Mouse (Mus musculus) liver, postnatal 0 days (tissue): Measurements from ENCODE around the gene Pcsk5. TPM values are rescaled to one million over a fixed set of nuclear protein-coding genes. Genes with fewer than 3 reads are reported as not detected.

Experiments
- ATAC-seq: fragments of 200-750 bp; cut with Nextera tagmentation; 2 replicates; pipeline ENCODE4 v1.8.0; 2017; ENCODE audit warnings: mild to moderate bottlenecking, moderate library complexity
- DNase-seq: peaks from one replicate; pipeline ENCODE4 v3.0.0-alpha.2; 2016
- H3K27ac ChIP-seq: fragments of 300-500 bp; sonication (generic); 2 replicates; pipeline ENCODE4 v1.5.1; 2014; ENCODE audit warnings: antibody characterized with exemption, moderate library complexity, mild to moderate bottlenecking, low read depth
- H3K27me3 ChIP-seq: fragments of 300-500 bp; sonication (generic); 2 replicates; pipeline ENCODE4 v1.6.1; 2014; ENCODE audit warnings: low read length, control low read depth, mixed read lengths; ENCODE audit not compliant: insufficient read depth
- H3K36me3 ChIP-seq: fragments of 300-500 bp; sonication (generic); replicated peaks from 2 replicates; pipeline ENCODE4 v1.6.1; 2014; ENCODE audit warnings: mild to moderate bottlenecking, control low read depth, low read length, moderate library complexity, mixed read lengths; ENCODE audit not compliant: insufficient read depth
- H3K4me1 ChIP-seq: fragments of 300-500 bp; sonication (generic); 2 replicates; pipeline ENCODE4 v1.6.1; 2014; ENCODE audit warnings: antibody characterized with exemption, mild to moderate bottlenecking, control low read depth; ENCODE audit not compliant: insufficient read depth
- H3K4me2 ChIP-seq: fragments of 300-500 bp; sonication (generic); 2 replicates; pipeline ENCODE4 v1.6.1; 2014; ENCODE audit warnings: low read depth, mild to moderate bottlenecking, low read length, moderate library complexity, mixed read lengths
- H3K4me3 ChIP-seq: fragments of 300-500 bp; sonication (generic); 2 replicates; pipeline ENCODE4 v1.5.1; 2014; ENCODE audit warnings: low read depth, low read length
- H3K9ac ChIP-seq: fragments of 300-500 bp; sonication (generic); replicated peaks from 2 replicates; pipeline ENCODE4 v1.6.1; 2014; ENCODE audit warnings: mild to moderate bottlenecking, moderate library complexity
- H3K9me3 ChIP-seq: fragments of 300-500 bp; sonication (generic); 2 replicates; pipeline ENCODE4 v1.6.1; 2016; ENCODE audit warnings: mild to moderate bottlenecking, control low read depth, low read length, mixed read lengths
- CTCF ChIP-seq: sonication (generic); IDR thresholded peaks from 2 replicates; pipeline ENCODE4 v1.5.1; 2016; ENCODE audit warnings: antibody characterized with exemption, low read depth
- EP300 ChIP-seq: IDR thresholded peaks from 2 replicates; pipeline ENCODE4 v1.6.1; 2016; ENCODE audit warnings: antibody characterized with exemption, low read depth, mild to moderate bottlenecking
- WGBS: fragments of 180-500 bp; shearing (Covaris S2); extraction: QIAGEN DNeasy Blood & Tissue Kit; methylation state at CpG from one replicate; pipeline ENCODE4 v1.1.7; 2014; ENCODE audit not compliant: insufficient replicate concordance; 5-methylcytosine and 5-hydroxymethylcytosine counted together
- polyA plus RNA-seq: library from polyadenylated mRNA; unstranded; fragments of >200 nt; fragmentation: Nextera tagmentation; extraction: Ambion mirVana; gene quantifications from 2 replicates; pipeline ENCODE4 v1.2.1, GENCODE M21; 2015

Pcsk5 gene
- polyA plus RNA-seq, 1 experiment from 2014 or later, result 4.1 TPM

GRCm38 (mm10) chr19:17799419-17800185 is 37.8 kb downstream of the Pcsk5 start:
- DNase-seq (no peak), ATAC-seq (no peak)
- H3K4me2 ChIP-seq, result no peak overlapping the region
- no peaks in the 10 kb centered on the region for H3K9me3 ChIP-seq
- TF ChIP-seq CTCF (no peak), EP300 (no peak)
- no peaks in the 10 kb centered on the region for H3K27me3 ChIP-seq
- no peak overlapping the region for H3K9ac ChIP-seq
- 77% methylated on average over 4 of the region's 4 CpGs for WGBS
- H3K36me3 ChIP-seq, result no peaks in the 10 kb centered on the region
- H3K4me1 ChIP-seq, result no peaks in the 10 kb centered on the region
- no peak overlapping the region for H3K4me3 ChIP-seq
- H3K27ac ChIP-seq, result no peak overlapping the region

- 78% methylated on average over 4 of the region's 4 CpGs for WGBS
These were observed 44.0 kb downstream of the Pcsk5 start for GRCm38 (mm10) chr19:17793457-17793856.

GRCm38 (mm10) chr19:17791485-17792052 is 45.9 kb downstream of the Pcsk5 start:
- Histone ChIP-seq H3K36me3 (no peaks in the 10 kb centered on the region), H3K4me3 (no peak overlapping the region), H3K4me1 (no peaks in the 10 kb centered on the region; the same call in 1 of the 2 replicates), H3K27ac (peak overlapping the region; percentile 79), H3K4me2 (no peak overlapping the region), H3K9me3 (no peaks in the 10 kb centered on the region), H3K9ac (no peak overlapping the region), H3K27me3 (no peaks in the 10 kb centered on the region)
- TF ChIP-seq CTCF (no peak), EP300 (peak; percentile 78)
- DNase-seq (no peak), ATAC-seq (peak; percentile 66)
- 64% methylated on average over 5 of the region's 5 CpGs for WGBS

More at GRCm38 (mm10) chr19:17793457-17793856, 44.0 kb downstream of the Pcsk5 start:
- Histone ChIP-seq H3K27ac (no peak overlapping the region), H3K36me3 (no peaks in the 10 kb centered on the region), H3K9me3 (no peaks in the 10 kb centered on the region), H3K27me3 (no peaks in the 10 kb centered on the region), H3K4me1 (no peaks in the 10 kb centered on the region; the same call in 1 of the 2 replicates), H3K9ac (no peak overlapping the region), H3K4me3 (no peak overlapping the region), H3K4me2 (no peak overlapping the region)
- TF ChIP-seq CTCF (no peak), EP300 (no peak)
- ATAC-seq (no peak), DNase-seq (no peak)

GRCm38 (mm10) chr19:17788617-17789317 is 48.7 kb downstream of the Pcsk5 start:
- Histone ChIP-seq H3K9me3 (no peaks in the 10 kb centered on the region), H3K4me3 (no peak overlapping the region), H3K4me1 (no peaks in the 10 kb centered on the region; the same call in 1 of the 2 replicates), H3K27ac (no peak overlapping the region), H3K36me3 (no peaks in the 10 kb centered on the region), H3K4me2 (no peak overlapping the region), H3K9ac (no peak overlapping the region), H3K27me3 (no peaks in the 10 kb centered on the region)
- 61% methylated on average over 10 of the region's 10 CpGs for WGBS
- ATAC-seq (no peak), DNase-seq (no peak)
- TF ChIP-seq CTCF (no peak), EP300 (no peak)

- Histone ChIP-seq H3K4me1 (no peaks in the 10 kb centered on the region; the same call in 1 of the 2 replicates), H3K4me2 (no peak overlapping the region), H3K27ac (no peak overlapping the region), H3K4me3 (no peak overlapping the region), H3K27me3 (no peaks in the 10 kb centered on the region), H3K36me3 (no peaks in the 10 kb centered on the region), H3K9me3 (no peaks in the 10 kb centered on the region), H3K9ac (no peak overlapping the region)
- no peak for TF ChIP-seq EP300
- 69% methylated on average over 3 of the region's 3 CpGs for WGBS
- ATAC-seq, result no peak
- no peak for DNase-seq
These were observed 50.7 kb downstream of the Pcsk5 start for GRCm38 (mm10) chr19:17786744-17787143.

GRCm38 (mm10) chr19:17784401-17785192 is 52.8 kb downstream of the Pcsk5 start:
- DNase-seq (no peak), ATAC-seq (no peak)
- Histone ChIP-seq H3K4me2 (no peak overlapping the region), H3K4me3 (no peak overlapping the region), H3K9me3 (no peaks in the 10 kb centered on the region), H3K9ac (no peak overlapping the region), H3K27ac (no peak overlapping the region), H3K36me3 (no peaks in the 10 kb centered on the region), H3K27me3 (no peaks in the 10 kb centered on the region), H3K4me1 (no peaks in the 10 kb centered on the region)
- 79% methylated on average over 2 of the region's 2 CpGs for WGBS
- TF ChIP-seq EP300, result no peak
- TF ChIP-seq CTCF, result no peak
